Mouse (Mus musculus) liver (tissue): ENCODE measurements around the gene Khnyn.

Experiments
- DNase-seq: peaks from one replicate; pipeline ENCODE4 v3.0.0-alpha.2; 2020; ENCODE audit warnings: mixed read lengths

Khnyn gene

DNA sequence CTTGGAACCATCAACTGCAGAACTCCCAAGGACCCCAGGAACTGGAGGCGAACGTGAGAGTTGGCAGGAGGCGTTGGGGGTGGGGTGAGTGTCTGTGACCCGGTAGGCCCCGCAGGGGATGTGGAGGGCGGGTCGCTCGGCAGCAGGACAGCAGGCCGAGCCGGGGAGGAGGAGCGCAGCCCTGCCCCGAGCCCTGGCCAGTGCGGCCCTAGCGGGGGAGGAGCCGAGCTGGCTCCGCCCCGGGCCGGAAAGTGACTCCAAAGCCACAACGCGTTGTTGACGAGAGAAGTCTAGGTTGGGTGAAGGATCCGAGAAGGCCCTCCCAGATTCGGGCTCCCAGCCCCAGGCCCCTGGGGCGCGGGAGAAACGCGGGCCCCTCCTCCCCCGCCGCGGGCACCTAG, at the start of gene Khnyn:
Khnyn (plus strand) TSS at position 235 of the 401 bp plus-strand sequence.
- peak; percentile 93 for DNase-seq

DNA sequence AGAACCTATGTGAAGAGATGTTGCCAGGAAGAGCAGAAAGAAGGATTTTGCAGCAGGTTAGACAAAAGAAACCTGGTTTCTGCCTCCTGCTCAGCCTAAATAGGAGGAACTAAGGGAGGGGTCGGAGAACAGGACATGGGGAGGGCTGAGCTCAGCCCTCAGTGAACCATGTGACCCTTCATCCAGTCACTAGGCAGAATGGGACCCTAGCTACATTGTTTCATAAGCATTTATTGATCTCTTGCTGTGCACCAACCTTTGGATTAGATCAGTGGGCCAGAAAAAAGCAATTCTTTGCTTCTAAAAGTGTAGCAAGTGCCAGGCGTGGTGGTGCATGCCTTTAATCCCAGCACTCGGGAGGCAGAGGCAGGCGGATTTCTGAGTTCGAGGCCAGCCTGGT, 46.4 kb upstream of the Khnyn start:
- no peak for DNase-seq

- DNase-seq = no peak
Observed at GRCm38 (mm10) chr14:55838740-55839139, 46.0 kb upstream of the Khnyn start.

- DNase-seq = no peak
Observed at GRCm38 (mm10) chr14:55840853-55841366, 43.8 kb upstream of the Khnyn start.

DNA sequence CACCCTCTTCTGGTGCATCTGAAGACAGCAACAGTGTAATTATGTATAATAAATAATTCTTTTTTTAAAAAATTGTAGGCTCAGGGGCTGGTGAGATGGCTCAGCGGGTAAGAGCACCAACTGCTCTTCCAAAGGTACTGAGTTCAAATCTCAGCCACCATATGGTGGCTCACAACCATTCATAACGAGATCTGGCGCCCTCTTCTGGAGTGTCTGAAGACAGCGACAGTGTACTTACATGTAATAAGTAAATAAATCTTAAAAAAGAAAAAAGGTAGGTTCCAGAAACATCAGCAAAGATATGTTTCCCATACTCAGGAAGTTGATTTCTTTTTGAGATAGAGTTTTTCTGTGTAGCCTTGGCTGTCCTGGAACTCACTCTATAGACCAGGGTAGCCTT, 42.0 kb upstream of the Khnyn start:
- DNase-seq = no peak

DNA sequence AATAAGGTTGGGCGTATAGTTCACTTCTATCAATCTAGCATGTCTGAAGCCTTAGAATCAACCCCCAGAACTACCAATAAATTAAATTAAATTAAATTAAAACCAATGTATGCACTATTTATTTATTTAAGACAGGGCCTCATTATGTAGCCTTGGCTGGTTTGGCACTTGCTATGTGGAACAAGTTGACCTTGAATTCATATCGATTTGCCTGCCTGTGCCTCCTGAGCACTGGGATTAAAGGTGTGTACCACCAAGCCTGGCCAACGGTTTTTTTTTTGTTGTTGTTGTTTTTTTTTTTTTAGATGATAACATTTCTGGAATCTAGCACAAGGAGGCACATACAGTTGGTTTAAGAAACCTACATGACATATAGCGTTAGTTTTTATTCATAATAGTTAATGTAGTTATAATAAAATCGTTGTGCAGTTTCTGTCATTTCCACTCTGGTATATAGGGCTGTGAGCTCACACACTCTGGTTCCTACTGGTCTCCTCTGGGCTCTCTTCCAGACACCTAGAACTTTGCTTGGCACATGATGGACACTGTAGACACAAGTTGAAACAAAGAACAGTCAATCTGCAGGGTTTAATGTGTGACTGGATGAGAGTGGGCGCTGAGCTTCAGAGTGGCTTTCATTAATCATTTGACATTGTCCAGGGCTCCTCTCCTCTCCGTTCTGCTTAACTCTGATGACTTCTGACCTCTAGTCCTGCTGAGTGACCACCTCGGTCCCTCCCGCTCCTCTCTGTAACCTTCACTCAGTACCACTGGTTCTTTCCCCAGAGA, 39.0 kb upstream of the Khnyn start:
- DNase-seq = no peak

DNA sequence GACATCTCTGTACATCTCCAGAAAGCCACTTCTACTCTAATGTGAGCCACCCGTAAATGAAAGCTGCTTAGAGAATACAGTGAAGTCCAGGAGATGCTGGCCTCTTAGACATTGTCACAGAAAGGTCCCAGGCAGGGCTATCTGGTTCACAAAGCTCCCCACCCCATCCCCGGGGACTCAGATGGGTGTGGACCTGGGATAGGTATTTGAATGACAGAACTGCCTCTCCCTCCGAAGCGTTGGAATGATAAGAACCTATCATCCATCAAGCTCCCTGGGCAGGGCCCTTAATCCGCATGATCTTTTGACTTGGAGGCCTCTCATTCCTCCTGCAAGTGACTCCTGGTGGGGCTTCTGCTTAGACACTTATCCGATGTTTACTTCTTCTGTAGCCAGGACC, 33.9 kb upstream of the Khnyn start:
- no peak for DNase-seq

GRCm38 (mm10) chr14:55852646-55853551, 31.8 kb upstream of the Khnyn start:
- DNase-seq = peak; percentile 53

DNA sequence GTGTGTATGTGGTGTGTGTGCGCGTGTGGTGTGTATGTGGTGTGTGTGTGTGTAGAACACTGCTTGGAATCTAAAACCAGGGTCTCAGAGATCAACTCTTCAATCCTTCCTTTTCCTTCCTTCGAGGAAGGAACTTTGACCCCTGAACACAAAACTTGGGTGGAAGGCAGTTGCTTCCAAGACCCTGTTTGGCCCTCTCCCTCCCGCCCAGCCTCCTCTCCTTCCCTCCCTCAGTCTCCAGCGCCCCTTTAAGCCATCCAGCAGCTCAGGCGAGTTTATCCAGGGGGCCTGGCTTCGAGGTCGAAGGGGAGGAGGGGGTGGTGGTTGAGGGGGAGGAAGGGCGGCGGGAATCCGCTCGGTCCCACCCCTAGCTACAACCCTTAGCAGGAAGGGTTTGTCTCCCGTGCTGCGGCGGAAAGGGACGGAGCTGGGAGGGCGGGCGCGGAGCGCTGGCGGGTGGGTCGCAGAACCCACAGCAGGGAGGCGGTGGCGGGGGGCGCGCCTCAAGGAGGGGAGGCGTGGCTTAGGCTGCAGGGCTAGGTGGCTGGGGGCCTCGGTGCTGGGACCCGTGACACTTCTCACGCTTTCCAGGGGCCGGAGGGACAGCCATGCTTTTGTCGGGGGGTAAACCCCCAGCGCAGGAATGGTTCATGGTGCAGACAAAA, 31.0 kb upstream of the Khnyn start, which contains the start of gene Nynrin:
Nynrin (plus strand) TSS at position 390 of the 665 bp plus-strand sequence.
- peak; percentile 80 for DNase-seq

- DNase-seq = no peak
Observed at GRCm38 (mm10) chr14:55854406-55855100, 30.2 kb upstream of the Khnyn start.

DNA sequence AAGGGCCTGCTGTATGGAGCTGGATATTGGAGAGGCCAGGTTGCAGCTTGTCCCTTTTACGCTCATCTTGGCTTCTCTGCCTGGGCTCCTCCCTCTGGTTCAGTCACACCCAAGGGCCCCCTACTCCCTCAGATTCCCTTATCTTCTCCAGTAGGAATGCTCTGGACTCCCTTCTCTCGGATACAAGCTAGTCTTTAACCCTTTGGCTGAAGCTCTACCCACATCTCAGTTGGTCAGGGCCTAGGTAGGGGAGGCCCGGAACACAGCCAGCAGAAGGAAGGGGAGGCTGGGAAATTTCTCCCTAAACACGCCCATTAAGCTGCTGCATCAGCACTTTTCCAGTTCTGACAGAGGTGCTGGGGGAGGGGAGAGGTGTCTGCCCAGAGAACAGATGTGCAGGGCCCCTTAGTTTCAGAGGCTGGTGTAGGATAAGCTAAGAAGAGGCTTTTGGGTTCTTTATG, 29.6 kb upstream of the Khnyn start:
- DNase-seq = peak; percentile 52

DNA sequence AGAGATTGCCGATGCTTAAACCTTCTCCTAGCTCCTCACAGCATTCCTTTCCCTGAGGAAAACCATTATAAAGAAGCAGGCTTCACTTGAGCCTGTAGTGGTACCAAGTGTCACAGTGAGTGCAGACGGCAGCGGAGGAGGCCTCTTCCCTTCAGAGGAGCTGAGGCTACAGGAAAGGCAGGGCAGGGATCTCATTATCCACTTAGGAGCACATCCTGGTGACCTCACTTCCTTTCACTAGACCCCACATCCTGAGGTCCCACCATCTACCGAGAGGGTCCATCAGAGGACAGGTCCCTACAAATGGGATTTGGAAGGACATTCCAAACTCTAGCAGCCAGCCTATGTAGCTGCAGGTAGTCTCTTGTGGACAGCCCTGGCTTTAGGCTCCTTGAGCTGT, 27.2 kb upstream of the Khnyn start:
- DNase-seq = no peak

- no peak for DNase-seq
Observed at GRCm38 (mm10) chr14:55862186-55862585, 22.6 kb upstream of the Khnyn start.

DNA sequence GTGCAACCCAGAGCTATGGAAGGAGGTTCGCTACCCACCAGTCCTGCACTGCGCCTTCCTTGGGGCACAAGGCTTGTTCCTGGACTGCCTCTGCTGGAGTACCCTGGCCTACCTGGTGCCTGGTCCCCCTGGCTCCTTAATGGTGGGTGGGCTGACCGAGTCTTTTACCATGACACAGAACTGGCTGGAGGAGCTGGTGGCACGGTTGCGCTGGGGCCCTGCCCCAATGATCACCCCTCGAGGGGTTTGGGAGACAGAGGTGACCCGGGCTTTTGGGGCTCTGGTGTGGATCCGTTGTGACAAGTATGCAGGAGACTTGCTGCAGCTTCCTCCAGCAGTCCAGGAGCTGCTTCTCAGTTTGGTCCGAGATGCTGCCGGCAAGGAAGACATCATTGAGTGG, 21.8 kb upstream of the Khnyn start:
- DNase-seq = no peak

GRCm38 (mm10) chr14:55863773-55864172, 21.0 kb upstream of the Khnyn start:
- DNase-seq = peak; percentile 72

GRCm38 (mm10) chr14:55866962-55867361, 17.8 kb upstream of the Khnyn start:
- DNase-seq = no peak

DNA sequence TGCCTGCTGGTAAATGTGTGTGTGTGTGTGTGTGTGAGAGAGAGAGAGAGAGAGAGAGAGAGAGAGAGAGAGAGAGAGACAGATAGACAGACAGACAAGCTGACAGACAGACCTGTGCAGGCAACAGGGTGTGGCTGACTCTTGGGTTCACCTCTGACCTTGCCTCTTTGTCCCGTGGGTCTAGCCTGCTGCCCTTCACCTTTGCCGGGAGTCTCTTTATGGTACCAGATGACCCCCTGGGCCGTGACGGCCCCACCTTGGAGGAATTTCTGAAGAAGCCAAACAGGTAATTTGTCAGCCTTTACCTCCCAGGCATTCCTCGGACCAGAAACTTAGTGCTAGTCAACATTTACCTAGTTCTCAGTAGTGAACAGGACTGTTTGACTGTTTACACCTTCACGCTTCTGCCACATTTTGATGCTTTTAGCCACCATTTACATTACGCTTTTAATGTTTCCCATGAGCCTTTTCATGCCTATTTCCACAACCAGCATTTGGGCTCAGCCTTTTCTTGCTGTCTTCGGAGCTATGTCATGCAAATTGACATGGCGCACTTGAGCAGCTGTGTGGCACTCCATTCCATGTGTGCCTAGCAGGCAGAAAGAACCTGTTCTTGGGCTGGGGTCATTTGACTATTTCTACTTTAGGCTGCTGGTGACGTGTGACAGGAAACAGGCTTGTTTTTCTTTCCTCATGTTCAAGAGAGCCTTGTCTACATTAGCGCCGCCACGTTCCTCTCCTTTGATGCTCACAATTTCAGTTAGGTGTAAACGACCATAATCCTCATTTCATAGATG, 16.3 kb upstream of the Khnyn start:
- DNase-seq = no peak

DNA sequence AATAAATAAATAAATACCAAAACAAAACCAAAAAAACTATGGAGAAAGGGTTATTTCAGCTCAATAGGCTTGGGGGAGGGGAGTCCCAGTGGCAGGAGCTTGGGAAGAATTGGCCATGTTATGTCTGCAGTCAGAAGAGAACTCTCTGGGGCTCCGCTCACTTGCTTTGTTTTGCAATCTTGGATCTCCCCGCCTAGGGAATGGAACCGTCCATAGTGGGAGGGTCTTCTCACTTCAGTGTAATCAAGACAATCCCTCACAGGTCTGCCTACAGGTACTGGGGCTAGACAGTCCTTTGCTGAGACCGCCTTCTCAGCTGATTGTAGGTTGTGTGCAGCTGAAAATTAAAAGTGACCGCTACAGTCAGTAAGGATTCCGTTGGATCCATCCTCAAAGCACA, 15.2 kb upstream of the Khnyn start:
- no peak for DNase-seq

- DNase-seq = no peak
Observed at GRCm38 (mm10) chr14:55872039-55872438, 12.7 kb upstream of the Khnyn start.

DNA sequence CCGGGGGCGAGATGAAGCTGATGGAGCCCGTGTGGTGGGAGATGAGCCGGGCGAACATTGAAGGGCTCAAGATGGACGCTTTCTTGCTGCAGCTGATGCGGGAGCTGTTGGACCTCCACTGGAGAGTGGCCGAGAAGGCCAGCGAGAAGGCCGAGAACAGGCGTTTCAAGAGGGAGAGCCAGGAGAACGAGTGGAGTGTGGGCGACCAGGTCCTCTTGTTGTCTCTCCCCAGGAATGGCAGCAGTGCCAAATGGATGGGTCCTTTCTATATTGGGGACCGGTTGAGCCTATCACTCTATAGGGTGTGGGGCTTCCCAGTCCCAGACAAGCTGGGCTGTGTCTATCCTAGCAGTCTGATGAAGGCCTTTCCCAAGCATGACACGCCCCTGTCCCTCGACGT, 12.2 kb upstream of the Khnyn start:
- no peak for DNase-seq

DNA sequence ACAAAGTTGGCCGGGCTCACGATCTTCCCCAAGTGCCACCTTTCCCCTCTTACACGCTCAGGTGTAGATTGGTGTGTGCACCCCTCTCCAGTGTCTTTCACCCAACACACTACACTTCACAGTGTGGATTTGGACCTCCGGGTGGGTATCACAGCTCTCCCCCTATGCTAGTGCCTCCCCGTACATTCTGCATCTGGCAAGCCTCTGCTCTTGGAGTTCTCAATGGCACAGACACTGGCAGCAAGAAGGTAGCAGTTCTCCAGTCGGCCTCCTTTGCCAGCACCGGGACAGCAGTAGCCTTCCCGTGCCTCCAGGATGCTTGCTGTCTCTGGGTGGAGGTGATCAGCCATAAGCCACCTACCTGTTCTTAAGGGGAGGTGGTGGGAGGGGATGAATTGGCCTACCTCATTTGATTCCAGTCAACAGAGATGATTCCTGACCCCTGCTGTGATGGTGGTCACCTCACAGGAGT, 11.5 kb upstream of the Khnyn start:
- no peak for DNase-seq
